Mouse (Mus musculus) Patski (cell line): ENCODE results near the gene Hspbp1. TPM values are rescaled to one million over a fixed set of nuclear protein-coding genes. Genes with fewer than 3 reads are reported as not detected.
A peak's percentile ranks its signal among the peaks of the same experiment; 100 is the strongest.

Experiments used
- ATAC-seq: fragments of 100-300 bp; one replicate; pipeline ENCODE4 v1.8.0; 2021
- CTCF ChIA-PET: fragments of 350-600 bp; sonication (Branson Sonifier 250); formaldehyde crosslinking; loops from one replicate; lab custom pipeline; 2022; ENCODE audit warnings: inconsistent platforms; lab: Charles Lee
- POLR2A ChIA-PET: fragments of 350-600 bp; sonication (Branson Sonifier 250); formaldehyde crosslinking; loops from one replicate; lab custom pipeline; 2022; ENCODE audit warnings: antibody characterized with exemption, inconsistent platforms; lab: Charles Lee
- DNase-seq: peaks from one replicate; pipeline ENCODE4 v3.0.0-alpha.2; 2011; ENCODE audit warnings: low read depth, low spot score
- H3K27me3 ChIP-seq: fragments of 371-371 bp; one replicate; pipeline ENCODE4 v1.5.1; 2021
- CTCF ChIP-seq: fragments of 100-300 bp; IDR thresholded peaks from one replicate; pipeline ENCODE4 v1.5.1; 2021
- in situ Hi-C: fragments of 300-500 bp; cut with MboI; formaldehyde crosslinking; loops from 3 replicates; pipeline ENCODE4 v1.11.1; 2018; ENCODE audit warnings: low pct_unique_long_range_greater_than_20kb, mixed read lengths
- polyA plus RNA-seq: library from polyadenylated mRNA; unstranded; gene quantifications from one replicate; pipeline ENCODE4 v1.2.3, GENCODE M21; 2021

The Hspbp1 gene
- polyA plus RNA-seq, 1 experiment from 2014 or later: 80.2 TPM

DNA sequence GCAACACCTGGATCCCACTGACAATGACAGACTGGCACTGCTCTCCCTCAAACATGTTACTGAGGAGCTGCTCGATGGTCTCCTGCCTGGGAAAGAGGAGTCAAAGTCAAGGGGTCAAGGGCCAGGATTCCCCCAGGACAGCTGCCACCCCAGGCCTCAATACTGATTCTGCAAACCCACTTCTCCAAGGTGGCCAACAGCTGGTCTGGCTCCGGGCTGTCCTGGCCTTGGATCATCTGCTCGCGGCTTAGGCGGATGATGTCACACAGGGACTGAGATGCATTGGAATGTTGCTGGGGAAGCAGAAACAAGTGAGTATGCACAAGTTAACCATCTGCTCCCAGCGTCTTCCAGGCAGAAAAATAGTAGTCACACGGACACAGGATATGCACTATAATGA is 42.9 kb downstream of the Hspbp1 start:
- DNase-seq: no peak
- ChIA-PET CTCF (interaction anchor here (1.3 to 1.4 kb wide), 2 partner anchors 10 to 18 kb away, joined by 3 read pairs; no protein-coding TSS in a partner anchor), POLR2A (no interaction called here)
- in situ Hi-C loops: no loop called here
- TF ChIP-seq CTCF: no peak
- ATAC-seq: no peak
- no peaks in the 10 kb centered on the region for H3K27me3 ChIP-seq

DNA sequence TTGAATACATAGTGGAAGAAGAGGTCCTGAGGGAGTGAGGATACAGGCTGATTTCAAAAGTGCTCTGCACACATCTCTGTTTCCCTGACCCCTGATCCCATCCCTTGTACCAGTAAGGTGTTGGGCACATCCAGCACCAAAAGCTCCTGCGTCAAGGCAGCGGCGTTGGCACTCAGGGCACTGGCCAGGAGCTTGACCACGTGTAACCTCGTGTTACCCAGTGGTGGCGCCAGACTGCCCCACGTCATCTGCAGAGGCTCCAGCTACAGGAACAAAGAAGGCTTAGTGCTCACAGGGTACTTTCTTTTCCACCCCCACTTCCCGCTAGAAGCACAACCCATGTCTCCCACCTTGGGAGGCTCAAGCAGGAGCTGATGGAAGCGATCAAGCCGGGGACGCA is 43.7 kb downstream of the Hspbp1 start:
- DNase-seq: no peak
- H3K27me3 ChIP-seq: no peaks in the 10 kb centered on the region
- ATAC-seq: no peak
- ChIA-PET POLR2A (no interaction called here), CTCF (interaction anchor here (1.4 kb wide), 1 partner anchor 11 kb away, joined by 3 read pairs; no protein-coding TSS in a partner anchor)
- in situ Hi-C loops: no loop called here
- TF ChIP-seq CTCF: no peak

DNA sequence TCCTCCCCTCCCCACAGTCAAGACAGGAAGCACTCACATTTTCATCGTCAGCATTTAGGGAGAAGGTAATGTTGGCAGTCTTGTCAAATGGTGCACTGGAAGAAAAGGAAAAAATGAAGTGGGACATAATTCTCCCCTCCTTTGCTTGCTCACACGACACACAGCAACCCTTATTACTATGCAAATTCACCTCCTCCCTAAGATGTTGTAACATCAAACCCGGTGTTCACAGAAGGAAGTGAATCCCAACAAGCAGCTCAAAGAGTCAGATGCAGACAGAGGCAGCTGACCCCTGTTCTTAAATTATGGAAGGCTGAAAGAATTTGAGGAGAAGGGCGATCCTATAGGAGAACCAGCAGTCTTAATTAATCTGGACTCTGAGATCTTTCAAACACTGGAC is 48.7 kb downstream of the Hspbp1 start:
- CTCF ChIA-PET: no interaction called here
- TF ChIP-seq CTCF: no peak
- no peaks in the 10 kb centered on the region for H3K27me3 ChIP-seq
- POLR2A ChIA-PET: no interaction called here
- DNase-seq: no peak
- in situ Hi-C loops: no loop called here
- ATAC-seq: no peak

DNA sequence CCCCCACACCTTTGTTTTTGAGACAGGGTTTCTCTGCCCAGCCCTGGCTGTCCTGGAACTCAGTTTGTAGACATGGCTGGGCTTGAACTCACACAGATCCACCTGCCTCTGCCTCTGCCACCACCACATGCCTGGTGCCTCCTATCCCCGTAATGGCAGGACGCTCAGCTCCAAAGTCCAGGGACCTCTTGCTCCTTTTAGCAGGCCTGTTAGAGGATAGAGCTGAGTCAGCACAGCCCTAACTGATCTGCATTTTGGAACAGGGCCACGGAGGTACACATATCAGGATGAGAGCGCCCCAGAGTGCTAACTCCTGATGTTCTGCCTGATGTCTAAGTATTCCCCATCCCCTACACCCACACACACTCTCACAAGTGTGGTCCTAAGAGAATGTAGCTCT is 53.8 kb downstream of the Hspbp1 start, which contains the start of gene Tmem86b:
Gene Tmem86b, minus strand, starts transcription at position 392 of the 400 bp plus-strand sequence.
- CTCF ChIA-PET: no interaction called here
- in situ Hi-C loops: no loop called here
- no peak for DNase-seq
- POLR2A ChIA-PET: no interaction called here
- no peaks in the 10 kb centered on the region for H3K27me3 ChIP-seq
- ATAC-seq: no peak
- no peak for TF ChIP-seq CTCF

DNA sequence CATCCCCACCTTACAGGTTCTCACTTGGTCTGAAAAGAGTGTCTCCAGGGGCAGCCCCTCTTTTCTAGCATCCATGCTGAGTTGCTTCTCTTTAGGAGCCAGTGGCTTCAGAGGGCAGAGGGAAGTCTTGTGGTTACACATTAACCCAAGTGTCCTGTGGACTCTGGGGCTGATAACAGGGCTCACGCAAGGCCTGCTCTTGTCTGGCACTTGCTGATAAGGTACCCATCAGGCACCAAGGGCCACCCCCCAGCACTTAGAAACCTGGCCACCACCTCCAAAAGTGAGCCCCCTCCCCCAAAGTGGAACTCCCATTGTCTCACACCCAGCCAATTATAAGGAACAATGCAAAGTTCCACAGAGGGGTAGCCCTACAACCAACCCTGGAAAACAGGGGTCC is 54.7 kb downstream of the Hspbp1 start:
- in situ Hi-C loops: no loop called here
- TF ChIP-seq CTCF: no peak
- ChIA-PET CTCF (no interaction called here), POLR2A (no interaction called here)
- no peak for DNase-seq
- H3K27me3 ChIP-seq: no peaks in the 10 kb centered on the region
- ATAC-seq: no peak

DNA sequence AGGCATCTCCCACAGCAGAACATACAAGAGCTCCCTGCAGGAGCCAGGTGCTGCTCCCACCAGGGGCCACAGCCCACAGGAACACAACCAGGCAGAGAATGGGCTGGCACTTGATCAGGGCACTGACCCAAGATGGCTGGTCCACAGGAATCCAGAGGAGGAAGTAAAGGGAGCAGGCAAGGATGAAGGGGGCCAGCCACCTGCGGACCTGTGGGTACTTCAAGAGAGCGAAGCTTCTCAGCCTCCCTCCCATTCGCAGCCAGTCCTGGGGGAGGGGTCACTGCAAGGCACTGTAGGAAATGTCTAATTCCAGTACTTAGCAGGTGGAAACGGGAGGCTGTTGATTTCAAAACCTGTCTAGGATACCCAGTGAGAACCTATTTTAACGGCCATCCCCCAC is 55.3 kb downstream of the Hspbp1 start:
- no peak for DNase-seq
- no peaks in the 10 kb centered on the region for H3K27me3 ChIP-seq
- ATAC-seq: no peak
- ChIA-PET POLR2A (no interaction called here), CTCF (no interaction called here)
- TF ChIP-seq CTCF: no peak
- in situ Hi-C loops: loop anchor here (10.0 kb wide), 1 partner anchor 175 kb away; no protein-coding TSS in a partner anchor

DNA sequence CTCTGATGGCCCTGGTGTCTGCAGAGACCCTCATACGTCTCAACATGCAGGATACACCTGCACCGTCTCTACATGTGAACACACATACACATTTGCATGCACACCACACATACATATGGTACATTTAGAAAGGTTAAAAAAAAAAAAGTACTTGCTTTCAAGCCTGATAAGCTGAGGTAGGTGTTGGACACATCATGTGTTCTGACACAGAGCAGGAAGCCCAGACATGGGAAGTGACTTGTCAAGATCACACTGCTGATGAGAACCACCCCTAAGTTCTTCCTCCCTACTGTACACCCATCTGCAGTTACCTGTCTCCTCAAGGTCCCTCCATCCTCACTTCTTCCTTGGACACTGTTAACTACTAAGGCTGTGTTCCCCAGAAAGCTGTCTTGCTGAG is 58.9 kb downstream of the Hspbp1 start:
- TF ChIP-seq CTCF: no peak
- ATAC-seq (no peak), DNase-seq (no peak)
- in situ Hi-C loops: loop anchor here (10.0 kb wide), 1 partner anchor 179 kb away; no protein-coding TSS in a partner anchor
- POLR2A ChIA-PET: no interaction called here
- no peaks in the 10 kb centered on the region for H3K27me3 ChIP-seq
- CTCF ChIA-PET: no interaction called here

DNA sequence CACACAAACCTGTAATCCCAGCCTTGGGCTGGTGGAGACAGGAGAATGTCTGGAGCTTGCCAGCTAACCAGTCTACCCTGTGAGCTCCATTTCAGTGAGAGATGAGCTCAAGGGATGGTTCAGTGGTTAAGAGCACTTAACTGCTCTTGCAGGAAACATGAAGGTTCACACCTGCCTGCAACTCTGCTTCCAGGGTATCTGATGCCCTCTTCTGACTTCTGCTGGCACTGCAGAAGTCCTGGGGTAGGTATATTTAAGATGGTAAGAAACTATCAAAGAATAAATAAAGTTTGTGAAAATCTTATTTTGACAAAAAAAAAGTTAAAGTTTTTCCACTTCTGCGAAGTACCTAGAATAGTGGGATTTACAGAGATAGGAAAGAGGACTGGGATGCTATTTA is 60.5 kb downstream of the Hspbp1 start:
- ChIA-PET CTCF (interaction anchor here (1.1 to 1.2 kb wide), 2 partner anchors 9 to 168 kb away, joined by 3 to 4 read pairs; partner anchors contain the start of gene Rpl28), POLR2A (interaction anchor here (0.7 kb wide), 1 partner anchor 21 kb away, joined by 3 read pairs; no protein-coding TSS in a partner anchor)
- no peaks in the 10 kb centered on the region for H3K27me3 ChIP-seq
- no peak for TF ChIP-seq CTCF
- in situ Hi-C loops: loop anchor here (10.0 kb wide), 1 partner anchor 180 kb away; no protein-coding TSS in a partner anchor
- DNase-seq (no peak), ATAC-seq (no peak)

DNA sequence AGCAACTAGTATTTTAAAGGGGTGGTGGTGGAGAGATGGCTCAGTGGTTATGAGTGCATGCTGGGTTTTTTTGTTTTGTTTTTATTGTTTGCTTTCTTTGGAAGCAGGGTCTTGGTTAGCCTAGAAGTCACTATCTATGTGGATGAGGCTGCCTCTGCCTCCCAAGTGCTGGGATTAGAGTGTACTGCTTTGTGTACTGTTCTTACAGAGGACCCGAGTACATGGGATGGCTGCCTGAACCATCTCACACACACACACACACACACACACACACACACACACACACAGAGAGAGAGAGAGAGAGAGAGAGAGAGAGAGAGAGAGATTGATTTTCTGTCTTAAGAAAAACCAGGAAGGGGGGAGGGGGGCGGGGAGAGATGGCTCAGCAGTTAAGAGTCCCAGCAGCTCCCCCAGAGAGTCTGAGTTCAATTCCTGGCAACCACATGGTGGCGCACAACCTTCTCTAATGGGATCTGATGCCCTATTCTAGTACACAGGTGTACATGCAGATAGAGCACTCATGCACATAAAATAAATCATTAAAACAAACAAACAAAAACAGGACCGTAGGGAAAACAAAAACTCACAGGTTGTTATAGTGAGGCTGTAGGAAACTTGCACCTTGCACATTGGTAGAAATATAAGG is 61.2 kb downstream of the Hspbp1 start:
- CTCF ChIA-PET: interaction anchor here (0.6 to 1.2 kb wide), 4 partner anchors 8 to 169 kb away, joined by 3 to 4 read pairs (median 3); partner anchors contain the start of gene Rpl28
- no peak for ATAC-seq

DNA sequence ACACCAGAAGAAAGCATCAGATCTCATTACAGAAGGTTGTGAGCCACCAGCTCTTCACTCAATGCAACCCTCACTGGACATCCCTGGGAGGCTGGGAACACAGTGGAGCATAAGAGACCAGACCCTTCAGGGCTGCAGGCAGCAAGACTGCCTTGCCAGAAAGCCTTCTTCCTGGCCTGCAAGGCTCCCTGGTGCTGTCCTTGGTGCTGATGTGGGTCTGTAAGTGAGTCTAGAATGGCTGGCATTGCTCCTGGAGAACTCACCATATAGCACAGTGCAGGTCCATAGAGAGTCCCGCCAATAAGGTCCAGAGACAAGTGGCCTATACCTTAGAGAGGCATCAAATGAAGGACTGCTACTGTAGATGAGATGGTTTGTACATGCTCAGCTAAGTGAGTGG is 64.9 kb downstream of the Hspbp1 start:
- peak; percentile 20 for DNase-seq
- peak; percentile 26 for ATAC-seq
- POLR2A ChIA-PET: no interaction called here
- TF ChIP-seq CTCF: no peak
- in situ Hi-C loops: loop anchor here (10.0 kb wide), 2 partner anchors 55 to 185 kb away; no protein-coding TSS in a partner anchor
- CTCF ChIA-PET: no interaction called here
- H3K27me3 ChIP-seq: peaks cover 5% of the 10 kb centered on the region

More for the DNA sequence above, 61.2 kb downstream of the Hspbp1 start:
- in situ Hi-C loops: loop anchor here (10.0 kb wide), 1 partner anchor 181 kb away; no protein-coding TSS in a partner anchor
- TF ChIP-seq CTCF: peak; percentile 56
- DNase-seq: no peak
- POLR2A ChIA-PET: interaction anchor here (0.7 kb wide), 1 partner anchor 22 kb away, joined by 3 read pairs; no protein-coding TSS in a partner anchor
- no peaks in the 10 kb centered on the region for H3K27me3 ChIP-seq
